Mouse (Mus musculus) embryonic facial prominence, embryonic 11.5 days (tissue): ENCODE measurements around the gene Ncf1. TPM values are rescaled to one million over a fixed set of nuclear protein-coding genes. Genes with fewer than 3 reads are reported as not detected.

Experiments
- ATAC-seq: fragments of 200-750 bp; cut with Nextera tagmentation; replicated peaks from 2 replicates; pipeline ENCODE4 v1.8.0; 2017; ENCODE audit warnings: low read depth; ENCODE audit not compliant: insufficient number of reproducible peaks, low FRiP score, low TSS enrichment
- DNase-seq: peaks from one replicate; pipeline ENCODE4 v3.0.0-alpha.2; 2015; ENCODE audit warnings: low spot score
- H3K27ac ChIP-seq: fragments of 300-500 bp; sonication (generic); replicated peaks from 2 replicates; pipeline ENCODE4 v1.5.1; 2014; ENCODE audit warnings: mild to moderate bottlenecking, low read depth, low read length, control low read depth
- H3K27me3 ChIP-seq: fragments of 300-500 bp; sonication (generic); 2 replicates; pipeline ENCODE4 v1.6.1; 2014; ENCODE audit warnings: mild to moderate bottlenecking, low read length, moderate library complexity, mixed read lengths; ENCODE audit not compliant: control insufficient read depth, insufficient read depth
- H3K36me3 ChIP-seq: fragments of 300-500 bp; sonication (generic); replicated peaks from 2 replicates; pipeline ENCODE4 v1.6.1; 2014; ENCODE audit warnings: low read depth, mild to moderate bottlenecking, low read length, moderate library complexity, mixed read lengths; ENCODE audit not compliant: control insufficient read depth, insufficient read depth
- H3K4me1 ChIP-seq: fragments of 300-500 bp; sonication (generic); 2 replicates; pipeline ENCODE4 v1.6.1; 2014; ENCODE audit warnings: low read length, mixed read lengths; ENCODE audit not compliant: control insufficient read depth, insufficient read depth
- H3K4me2 ChIP-seq: fragments of 300-500 bp; sonication (generic); 2 replicates; pipeline ENCODE4 v1.6.1; 2014; ENCODE audit warnings: low read depth, mild to moderate bottlenecking, control low read depth, low read length, moderate library complexity
- H3K4me3 ChIP-seq: fragments of 300-500 bp; sonication (generic); 2 replicates; pipeline ENCODE4 v1.5.1; 2014; ENCODE audit warnings: low read depth, low read length, control low read depth
- H3K9ac ChIP-seq: fragments of 300-500 bp; sonication (generic); replicated peaks from 2 replicates; pipeline ENCODE4 v1.6.1; 2014; ENCODE audit warnings: mild to moderate bottlenecking, control low read depth, low read length
- H3K9me3 ChIP-seq: fragments of 300-500 bp; sonication (generic); replicated peaks from 2 replicates; pipeline ENCODE4 v1.6.1; 2016; ENCODE audit warnings: mild to moderate bottlenecking, low read length, inconsistent platforms, mixed read lengths; ENCODE audit not compliant: control insufficient read depth
- whole genome bisulfite sequencing: fragments of 180-500 bp; shearing (Covaris S2); extraction: QIAGEN DNeasy Blood & Tissue Kit; methylation state at CpG from one replicate; pipeline ENCODE4 v1.1.7; 2014; 5-methylcytosine and 5-hydroxymethylcytosine counted together
- polyA plus RNA-seq: library from polyadenylated mRNA; unstranded; fragments of >200 nt; fragmentation: Nextera tagmentation; extraction: Ambion mirVana; gene quantifications from 2 replicates; pipeline ENCODE4 v1.2.1, GENCODE M21; 2014

Ncf1 gene
- polyA plus RNA-seq, 1 experiment from 2014 or later: 2.5 TPM

GRCm38 (mm10) chr5:134255294-134255693 is 25.9 kb upstream of the Ncf1 start:
- H3K36me3 ChIP-seq: peaks cover 49% of the 10 kb centered on the region
- no peak overlapping the region for H3K27ac ChIP-seq
- no peaks in the 10 kb centered on the region for H3K9me3 ChIP-seq
- no peak overlapping the region for H3K4me2 ChIP-seq
- no peaks in the 10 kb centered on the region for H3K4me1 ChIP-seq
- no peak overlapping the region for H3K4me3 ChIP-seq
- ATAC-seq (no peak), DNase-seq (no peak)
- WGBS: 96% methylated on average over 10 of the region's 10 CpGs
- no peaks in the 10 kb centered on the region for H3K27me3 ChIP-seq
- H3K9ac ChIP-seq: no peak overlapping the region

- Histone ChIP-seq H3K9me3 (no peaks in the 10 kb centered on the region), H3K4me2 (no peak overlapping the region), H3K27ac (no peak overlapping the region), H3K4me1 (no peaks in the 10 kb centered on the region), H3K36me3 (peaks cover 50% of the 10 kb centered on the region), H3K9ac (no peak overlapping the region), H3K4me3 (no peak overlapping the region), H3K27me3 (no peaks in the 10 kb centered on the region)
- 76% methylated on average over 3 of the region's 3 CpGs for WGBS
- DNase-seq: no peak
- no peak for ATAC-seq
Measured at GRCm38 (mm10) chr5:134253806-134254205, 24.4 kb upstream of the Ncf1 start.

DNA sequence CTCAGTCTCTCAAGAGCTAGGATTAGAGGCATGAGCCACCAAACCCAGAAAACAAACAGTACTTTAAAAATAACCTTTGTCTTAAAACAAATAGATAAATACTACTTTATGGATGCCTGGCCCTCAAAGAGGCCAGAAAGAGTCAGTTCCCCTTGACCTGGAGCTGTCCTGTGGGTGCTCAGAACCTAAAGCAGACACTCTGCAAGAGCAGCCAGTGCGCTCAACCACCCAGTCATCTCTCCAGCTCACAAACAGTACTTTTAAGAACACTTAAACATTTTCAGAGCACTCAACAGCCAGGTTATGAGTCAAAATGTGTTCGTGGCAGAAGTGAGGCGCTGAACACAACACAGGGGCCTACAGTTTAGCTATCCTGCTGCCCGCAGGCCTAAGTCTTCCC is 21.7 kb upstream of the Ncf1 start:
- Histone ChIP-seq H3K27ac (no peak overlapping the region), H3K4me1 (no peaks in the 10 kb centered on the region), H3K9me3 (no peaks in the 10 kb centered on the region), H3K4me3 (no peak overlapping the region), H3K4me2 (no peak overlapping the region), H3K27me3 (no peaks in the 10 kb centered on the region), H3K9ac (no peak overlapping the region), H3K36me3 (peaks cover 67% of the 10 kb centered on the region)
- ATAC-seq: no peak
- no peak for DNase-seq
- WGBS: 100% methylated on average over 4 of the region's 4 CpGs

- no peak overlapping the region for H3K27ac ChIP-seq
- H3K27me3 ChIP-seq: no peaks in the 10 kb centered on the region
- H3K36me3 ChIP-seq: peaks cover 65% of the 10 kb centered on the region
- WGBS: 98% methylated on average over 3 of the region's 3 CpGs
- no peak overlapping the region for H3K4me3 ChIP-seq
- H3K9me3 ChIP-seq: no peaks in the 10 kb centered on the region
- ATAC-seq (no peak), DNase-seq (no peak)
- no peaks in the 10 kb centered on the region for H3K4me1 ChIP-seq
- no peak overlapping the region for H3K9ac ChIP-seq
- H3K4me2 ChIP-seq: no peak overlapping the region
Measured at GRCm38 (mm10) chr5:134250601-134251000, 21.2 kb upstream of the Ncf1 start.

- Histone ChIP-seq H3K4me2 (no peak overlapping the region), H3K27me3 (no peaks in the 10 kb centered on the region), H3K36me3 (peaks cover 68% of the 10 kb centered on the region), H3K9ac (no peak overlapping the region), H3K27ac (no peak overlapping the region), H3K9me3 (no peaks in the 10 kb centered on the region), H3K4me3 (no peak overlapping the region), H3K4me1 (no peaks in the 10 kb centered on the region)
- ATAC-seq (no peak), DNase-seq (no peak)
- WGBS: 90% methylated on average over 8 of the region's 8 CpGs
Measured at GRCm38 (mm10) chr5:134249245-134249649, 19.8 kb upstream of the Ncf1 start.

- Histone ChIP-seq H3K9ac (no peak overlapping the region), H3K27ac (no peak overlapping the region), H3K9me3 (no peaks in the 10 kb centered on the region), H3K27me3 (no peaks in the 10 kb centered on the region), H3K36me3 (peaks cover 73% of the 10 kb centered on the region), H3K4me3 (no peak overlapping the region), H3K4me1 (no peaks in the 10 kb centered on the region), H3K4me2 (no peak overlapping the region)
- no peak for ATAC-seq
- 92% methylated on average over 14 of the region's 14 CpGs for WGBS
- no peak for DNase-seq
Measured at GRCm38 (mm10) chr5:134248608-134249244, 19.3 kb upstream of the Ncf1 start.

DNA sequence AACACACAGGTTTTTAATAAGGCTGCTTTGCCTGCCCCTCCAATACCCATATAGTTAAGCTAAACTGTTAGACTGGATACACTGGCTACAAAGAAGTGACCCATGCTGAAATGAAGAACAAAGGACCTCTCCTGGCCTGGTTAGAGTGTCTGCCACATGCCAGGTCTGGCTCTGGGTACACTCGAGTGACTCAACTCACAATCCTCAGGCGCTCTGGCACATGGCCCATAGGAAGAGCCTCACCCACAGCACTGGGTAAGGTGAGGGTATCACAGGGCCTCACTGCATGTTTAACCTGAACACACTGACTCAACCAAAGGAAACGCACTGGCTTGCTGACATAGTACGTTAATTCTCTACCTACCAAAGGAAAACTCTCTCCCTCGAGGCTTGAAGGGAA is 16.7 kb upstream of the Ncf1 start:
- no peaks in the 10 kb centered on the region for H3K9me3 ChIP-seq
- WGBS: 92% methylated on average over 5 of the region's 5 CpGs
- ATAC-seq: no peak
- H3K27ac ChIP-seq: no peak overlapping the region
- no peak overlapping the region for H3K4me2 ChIP-seq
- no peaks in the 10 kb centered on the region for H3K4me1 ChIP-seq
- no peak overlapping the region for H3K4me3 ChIP-seq
- H3K27me3 ChIP-seq: no peaks in the 10 kb centered on the region
- no peak for DNase-seq
- no peak overlapping the region for H3K9ac ChIP-seq
- peaks cover 66% of the 10 kb centered on the region for H3K36me3 ChIP-seq

- no peaks in the 10 kb centered on the region for H3K27me3 ChIP-seq
- DNase-seq: no peak
- H3K36me3 ChIP-seq: peaks cover 69% of the 10 kb centered on the region
- no peak for ATAC-seq
- WGBS: 92% methylated on average over 5 of the region's 5 CpGs
- no peaks in the 10 kb centered on the region for H3K9me3 ChIP-seq
- no peak overlapping the region for H3K4me2 ChIP-seq
- H3K9ac ChIP-seq: no peak overlapping the region
- no peak overlapping the region for H3K4me3 ChIP-seq
- no peak overlapping the region for H3K27ac ChIP-seq
- H3K4me1 ChIP-seq: no peaks in the 10 kb centered on the region
Measured at GRCm38 (mm10) chr5:134244890-134245289, 15.5 kb upstream of the Ncf1 start.
